Mouse (Mus musculus) frontal cortex, adult (tissue): ENCODE results near the gene Dmac2.

Experiments used
- ATAC-seq: cut with Nextera tagmentation; 2 replicates; pipeline ENCODE4 v1.9.2; 2017; ENCODE audit warnings: mild to moderate bottlenecking, moderate library complexity, mixed read lengths; ENCODE audit not compliant: low TSS enrichment

Dmac2 gene

DNA sequence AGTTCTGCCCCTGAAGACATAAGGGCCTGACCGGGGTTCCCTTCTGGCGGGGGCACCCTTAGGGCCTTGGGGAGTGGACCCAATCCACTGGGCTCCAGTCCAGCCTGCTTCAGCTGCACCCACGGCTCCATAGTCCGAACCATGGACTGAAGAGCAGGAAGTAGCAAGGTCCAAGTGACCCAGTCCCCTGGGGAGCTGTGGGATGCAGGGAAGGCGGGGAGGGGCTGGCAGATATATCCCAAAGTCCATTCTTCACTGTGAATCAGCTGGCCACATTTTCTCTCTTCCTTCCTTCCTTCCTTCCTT, 3.6 kb upstream of the Dmac2 start, which contains the start of gene Erich4:
TSS of gene Erich4 (minus strand) at position 187 of the 306 bp plus-strand sequence.
- ATAC-seq = no peak

DNA sequence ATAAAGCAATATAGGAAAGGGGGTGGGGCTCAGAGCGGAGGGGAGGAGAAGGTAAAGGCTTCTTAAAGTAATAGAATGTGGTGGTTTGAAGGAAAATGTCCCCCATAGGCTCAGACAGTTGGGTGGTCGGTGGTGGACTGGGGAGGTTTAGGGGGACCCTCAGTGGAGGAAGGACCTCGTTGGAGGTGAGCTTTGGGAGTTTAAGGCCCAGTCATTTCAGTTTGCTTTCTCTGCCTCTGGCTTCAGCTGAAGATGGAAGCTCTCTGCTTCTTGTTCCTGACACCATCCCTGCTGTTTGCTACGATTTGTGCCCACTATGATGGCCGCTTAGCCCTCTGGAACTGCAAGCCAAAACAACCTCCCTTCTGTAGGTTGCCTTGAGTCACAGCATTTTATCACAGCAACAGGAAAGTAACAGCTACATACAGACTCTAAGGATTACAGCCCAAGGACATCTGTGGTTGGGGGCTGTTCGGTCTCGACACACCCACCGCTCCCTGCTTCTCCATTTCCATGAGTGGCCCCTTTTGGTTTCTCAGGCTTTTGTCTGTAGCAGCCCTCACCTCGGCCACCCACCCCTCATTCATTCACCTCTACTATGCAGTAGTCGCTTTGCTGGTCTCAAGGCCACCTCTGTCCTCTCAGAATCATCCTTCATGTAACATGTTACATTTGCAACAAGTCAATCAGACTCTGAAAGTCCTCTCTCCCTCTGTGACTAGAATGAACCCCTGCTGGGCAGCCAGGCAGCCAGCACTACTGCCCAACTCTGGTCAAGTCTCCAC, 1.6 kb upstream of the Dmac2 start:
- ATAC-seq = no peak

DNA sequence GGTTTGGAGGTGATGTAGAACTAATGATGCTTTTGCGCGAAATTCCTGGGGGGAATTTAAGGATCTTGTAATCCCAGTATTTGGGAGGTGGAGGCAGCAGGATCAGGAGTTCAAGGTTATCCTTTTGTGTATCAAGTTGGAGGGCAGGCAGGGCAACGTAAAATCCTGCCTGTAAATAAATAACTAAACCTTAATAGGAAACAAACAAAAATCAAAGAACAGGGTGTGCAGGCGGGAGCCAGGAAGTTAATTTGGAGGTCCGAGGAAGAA, 443 bp downstream of the Dmac2 start:
- no peak for ATAC-seq

DNA sequence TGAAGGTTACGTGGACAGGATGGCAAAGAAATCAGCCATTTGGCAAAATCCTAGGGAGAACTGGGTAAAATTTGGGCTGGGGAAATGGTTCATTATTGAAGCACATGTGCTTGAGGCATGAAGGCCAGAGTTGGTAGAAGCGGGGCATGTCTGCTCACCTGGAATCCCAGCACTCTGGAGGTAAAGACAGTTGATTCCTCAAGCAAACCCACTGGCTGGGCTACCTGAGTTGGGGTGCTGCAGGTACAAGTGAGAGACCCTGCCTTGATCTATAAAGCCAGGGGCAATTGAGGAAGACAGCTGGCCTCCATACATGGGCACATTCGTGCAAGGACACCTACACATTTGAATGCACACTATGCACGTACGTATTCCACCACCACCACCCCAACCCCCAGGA, 887 bp downstream of the Dmac2 start:
- no peak for ATAC-seq

DNA sequence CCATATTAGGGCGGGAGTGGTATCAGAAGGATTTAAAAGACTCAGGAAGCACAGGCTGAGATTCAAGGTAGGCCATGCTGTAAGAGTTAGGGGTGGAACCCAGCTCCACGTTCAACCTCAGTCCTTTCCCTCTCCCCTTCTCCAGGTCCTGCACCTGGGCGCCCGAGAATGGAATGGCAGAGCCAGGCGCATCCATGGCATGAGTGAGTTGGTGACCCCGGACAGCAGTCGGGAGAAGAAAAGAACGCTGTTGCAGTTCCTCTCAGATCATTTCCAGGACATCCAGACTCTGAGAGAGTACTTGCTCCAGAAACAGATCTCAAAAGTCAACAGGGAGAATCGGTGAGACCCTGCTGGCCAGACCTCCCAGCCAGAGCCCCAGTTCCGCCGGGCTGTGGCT, 1.5 kb downstream of the Dmac2 start:
- ATAC-seq = no peak

DNA sequence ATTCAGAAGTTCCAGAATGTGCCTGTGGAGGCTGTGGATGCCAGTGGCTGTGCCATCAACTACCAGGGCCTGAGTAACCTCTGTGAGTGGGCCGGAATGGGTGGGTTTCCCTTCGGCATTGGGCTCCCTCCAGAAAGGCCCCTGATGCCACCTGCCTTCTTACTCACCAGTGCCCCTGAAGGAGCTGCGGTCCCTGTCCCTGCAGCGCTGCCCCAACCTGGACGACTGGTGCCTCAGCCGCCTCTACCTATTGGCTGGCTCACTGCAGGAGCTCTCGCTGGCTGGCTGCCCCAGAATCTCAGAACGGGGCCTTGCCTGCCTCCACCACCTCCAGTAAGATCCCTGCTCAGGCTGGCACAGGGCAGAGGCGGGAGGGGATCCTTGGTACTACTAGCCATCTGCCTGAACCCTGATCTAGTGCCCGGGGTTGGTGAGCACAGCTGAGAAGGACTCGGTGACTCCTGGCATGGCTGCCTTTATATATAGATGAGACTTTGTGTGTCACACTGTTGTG, 4.7 kb downstream of the Dmac2 start:
- peak; percentile 16 for ATAC-seq

DNA sequence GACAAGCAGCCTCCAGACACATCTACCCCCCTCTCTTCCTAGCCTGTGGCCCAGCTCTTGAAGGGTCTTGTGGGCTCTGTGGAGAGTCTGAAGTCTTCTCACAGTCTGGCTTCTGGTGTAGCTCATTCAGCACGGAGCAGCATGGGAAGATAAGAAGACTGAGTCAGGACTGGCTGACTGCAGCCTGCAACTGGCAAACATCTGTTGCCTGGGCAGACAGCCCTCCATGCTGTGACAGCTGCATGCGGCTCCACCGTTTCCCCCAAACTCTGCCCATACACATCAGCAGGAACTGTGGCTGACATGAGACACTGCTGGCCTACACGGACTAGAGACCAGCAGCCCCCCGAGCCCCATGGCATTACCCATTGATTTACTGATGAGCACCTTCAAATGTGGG, 5.6 kb downstream of the Dmac2 start:
- ATAC-seq = no peak

DNA sequence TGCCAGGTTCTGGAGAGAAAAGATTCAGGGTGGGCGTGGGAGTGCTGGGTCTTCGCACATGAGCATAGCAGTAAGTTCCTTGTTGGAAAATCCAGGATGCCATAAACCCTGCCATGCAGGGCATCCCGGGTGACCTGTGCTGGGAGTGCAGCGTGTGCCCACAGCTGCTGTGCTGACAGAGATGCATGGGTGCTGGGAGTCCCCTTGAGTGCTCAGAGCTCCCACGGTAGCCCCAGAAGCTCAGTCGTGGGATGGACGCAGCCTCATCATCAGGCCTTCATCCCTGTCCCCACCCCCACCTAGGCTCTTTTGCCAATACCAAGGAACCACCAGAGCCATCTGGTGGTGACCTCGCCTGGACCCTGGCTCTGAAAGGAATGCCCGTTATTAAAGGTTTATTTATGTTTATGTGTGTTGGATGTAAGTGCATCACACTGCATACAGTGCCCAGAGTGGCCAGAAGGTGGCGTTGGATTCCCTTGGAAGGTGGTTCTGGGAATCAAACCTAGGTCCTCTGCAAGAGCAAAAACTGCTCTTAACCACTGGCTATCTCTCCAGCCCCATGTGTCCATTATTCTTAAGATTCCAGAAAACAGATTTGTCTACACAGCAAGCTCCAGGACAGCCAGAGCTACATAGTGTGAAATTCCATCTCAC, 6.5 kb downstream of the Dmac2 start:
- ATAC-seq = no peak

DNA sequence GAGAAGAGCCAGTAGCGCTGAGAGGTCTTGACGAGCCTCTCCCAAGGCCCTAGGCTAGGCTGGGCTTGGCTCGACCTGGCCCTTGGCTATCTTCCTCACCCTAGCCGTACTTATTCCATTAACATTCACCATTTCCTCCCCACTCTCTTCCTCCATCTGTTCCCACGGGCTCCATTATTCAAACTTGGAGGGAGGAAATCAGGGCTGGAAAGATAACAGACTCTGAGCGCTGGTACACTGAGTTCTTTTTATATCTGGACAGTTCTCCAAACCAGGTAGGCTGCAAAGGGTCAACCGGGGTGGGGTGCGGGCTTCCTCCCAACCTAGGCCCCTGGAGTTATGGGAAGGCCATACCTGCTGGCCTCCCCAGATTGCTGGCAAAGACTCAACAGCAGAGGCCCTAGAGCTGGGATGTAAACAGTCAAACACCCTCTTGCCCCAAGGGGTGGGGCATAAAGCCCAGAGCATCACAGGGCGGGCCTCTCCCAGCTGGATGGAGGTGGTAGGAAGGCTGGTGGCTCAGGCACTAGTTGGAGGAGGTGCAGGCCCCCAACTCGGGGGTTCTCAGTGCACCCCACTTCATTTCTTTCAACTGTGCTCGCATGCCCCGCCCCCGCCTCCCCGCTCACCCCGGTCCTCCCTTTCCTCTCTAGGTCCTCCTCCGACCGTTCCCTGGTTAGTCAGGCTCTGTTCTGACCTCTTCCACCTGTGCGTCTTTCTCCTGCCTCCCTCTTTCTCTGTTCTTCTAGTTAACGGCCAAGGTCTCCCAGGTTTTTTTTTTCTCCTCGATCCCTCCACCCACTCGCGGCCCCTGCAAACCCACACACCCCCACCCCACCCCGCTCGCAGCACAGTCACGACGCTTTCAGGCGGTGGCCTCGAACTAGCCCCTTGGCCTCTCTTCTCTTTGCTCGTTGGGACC, 7.6 kb downstream of the Dmac2 start, which contains the start of gene B3gnt8:
TSS of gene B3gnt8 (plus strand) at position 146 of the 922 bp plus-strand sequence.
- no peak for ATAC-seq

DNA sequence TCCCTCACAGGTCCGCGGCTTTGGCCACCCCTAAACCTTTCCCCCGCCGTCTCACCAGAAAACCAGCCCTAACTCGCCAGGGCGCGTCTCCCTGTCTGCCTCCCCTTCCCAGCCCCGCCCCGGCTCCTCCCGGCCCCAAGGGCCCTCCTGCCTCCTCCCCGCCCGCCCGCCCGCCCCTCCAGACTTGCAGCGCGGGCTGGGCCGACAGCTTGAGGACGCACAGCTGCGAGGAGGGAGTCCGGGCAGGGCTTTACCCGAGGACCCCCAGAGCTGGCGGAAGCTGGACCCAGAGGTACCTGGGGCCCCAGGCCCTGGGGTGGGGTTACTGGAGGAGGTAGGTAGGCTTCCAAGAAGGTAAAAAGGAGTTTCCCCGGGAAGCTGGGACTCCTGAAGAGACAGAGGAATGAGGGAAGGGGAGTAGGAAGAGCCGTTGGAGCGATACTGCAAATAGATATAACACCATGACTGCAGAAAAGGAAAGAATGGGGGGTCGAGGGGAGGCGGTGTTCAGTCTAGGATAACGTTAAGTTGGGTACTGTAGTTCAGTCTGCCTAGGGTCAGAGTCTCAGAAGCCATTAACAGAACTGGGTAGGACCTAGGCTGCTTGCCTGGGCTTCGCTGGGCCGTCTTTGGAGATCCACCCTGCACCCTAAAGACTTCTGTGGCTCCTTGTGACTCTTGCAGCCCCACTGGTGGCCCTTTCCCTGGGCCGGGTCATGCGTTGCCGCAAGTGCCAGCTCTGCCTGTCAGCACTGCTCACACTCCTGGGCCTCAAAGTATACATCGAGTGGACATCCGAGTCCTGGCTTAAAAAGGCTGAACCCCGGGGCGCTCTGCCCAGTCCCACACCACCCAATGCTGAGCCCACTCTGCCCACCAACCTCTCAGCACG, 8.5 kb downstream of the Dmac2 start:
- ATAC-seq = no peak

DNA sequence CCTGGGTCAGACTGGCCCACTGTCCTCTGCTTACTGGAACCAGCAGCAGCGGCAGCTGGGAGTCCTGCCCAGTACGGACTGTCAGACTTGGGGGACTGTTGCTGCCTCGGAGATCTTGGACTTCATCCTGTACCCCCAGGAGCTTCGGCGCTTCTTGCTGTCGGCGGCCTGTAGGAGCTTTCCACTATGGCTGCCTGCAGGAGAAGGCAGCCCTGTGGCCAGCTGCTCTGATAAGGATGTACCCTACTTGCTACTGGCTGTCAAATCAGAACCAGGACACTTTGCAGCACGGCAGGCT, 9.1 kb downstream of the Dmac2 start:
- ATAC-seq = no peak

DNA sequence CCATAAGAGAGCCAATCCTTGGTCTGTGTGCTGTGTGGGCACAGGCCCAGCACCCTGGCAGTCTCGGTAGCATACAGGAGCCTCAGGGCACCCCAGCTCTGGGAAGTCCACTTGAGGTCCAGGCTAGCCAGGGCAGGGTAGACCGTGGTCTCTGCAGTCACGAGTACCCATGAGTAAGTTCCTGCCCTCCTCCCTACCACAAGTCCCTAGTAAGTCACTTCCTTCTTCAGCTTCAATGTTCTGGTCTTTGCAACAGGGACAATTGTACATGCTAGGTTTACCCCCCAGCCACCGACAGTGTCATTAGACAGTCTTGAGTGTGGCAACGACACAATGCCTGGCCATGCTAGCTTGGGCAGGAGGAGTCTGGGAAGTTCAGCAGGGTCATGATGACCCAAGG, 13.5 kb downstream of the Dmac2 start:
- ATAC-seq = no peak

DNA sequence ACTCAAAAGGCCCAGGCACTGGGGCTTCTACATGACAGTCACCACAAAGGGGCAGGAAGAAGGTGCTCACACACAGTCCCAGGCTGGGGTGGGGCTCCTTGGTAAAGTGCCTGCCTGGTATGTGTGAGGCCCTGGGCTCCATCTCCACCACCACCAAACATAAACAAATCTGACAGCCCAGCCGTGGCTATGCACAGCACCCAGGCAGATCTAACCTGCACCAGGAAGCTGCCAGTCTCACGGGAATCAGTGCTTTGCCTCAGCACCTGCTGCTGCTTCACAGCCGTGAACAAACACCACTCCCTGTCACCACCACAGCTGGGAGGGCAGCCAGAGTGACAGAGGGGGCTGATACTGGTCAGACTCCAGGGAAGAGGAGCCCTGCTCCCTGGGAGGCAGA, 17.2 kb downstream of the Dmac2 start:
- no peak for ATAC-seq

DNA sequence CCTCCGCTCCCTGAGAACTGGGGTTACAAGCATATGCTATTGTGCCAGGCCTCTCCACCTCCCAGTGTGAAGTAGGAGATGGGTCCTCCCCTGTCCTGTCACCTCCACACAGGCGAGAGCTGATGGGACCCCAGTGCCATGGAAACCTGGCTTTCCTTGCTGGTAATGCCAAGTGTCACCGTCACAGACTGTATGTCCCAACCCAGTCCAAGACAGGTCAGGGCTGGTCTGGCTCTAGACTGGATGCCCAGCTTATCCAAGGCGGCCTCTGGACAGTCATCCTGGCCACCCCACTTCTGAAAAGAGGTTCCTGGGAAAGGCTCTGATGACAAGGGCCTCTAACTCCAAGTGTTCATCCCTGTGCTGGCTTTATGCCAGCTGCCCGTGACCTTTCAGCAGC, 17.9 kb downstream of the Dmac2 start:
- no peak for ATAC-seq

DNA sequence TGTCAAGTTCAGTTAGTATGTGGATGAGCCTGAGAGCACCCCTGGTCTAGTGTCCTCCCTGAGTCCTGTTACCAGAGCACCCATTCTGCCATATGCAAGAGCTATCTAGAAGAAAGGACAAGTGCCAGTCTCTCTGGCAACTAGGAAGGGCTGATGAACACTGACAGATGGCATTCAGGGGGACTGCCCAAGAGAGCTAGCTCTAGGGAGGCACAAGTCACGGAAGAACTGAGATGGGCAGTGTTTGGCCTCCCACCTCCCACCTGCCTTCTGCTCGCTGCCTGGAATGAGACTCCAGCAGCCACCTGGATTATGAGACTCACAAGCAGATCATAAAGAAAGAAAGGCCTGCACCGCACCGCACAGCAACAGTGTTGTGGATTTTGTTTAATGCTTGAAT, 20.5 kb downstream of the Dmac2 start:
- ATAC-seq = peak; percentile 69

DNA sequence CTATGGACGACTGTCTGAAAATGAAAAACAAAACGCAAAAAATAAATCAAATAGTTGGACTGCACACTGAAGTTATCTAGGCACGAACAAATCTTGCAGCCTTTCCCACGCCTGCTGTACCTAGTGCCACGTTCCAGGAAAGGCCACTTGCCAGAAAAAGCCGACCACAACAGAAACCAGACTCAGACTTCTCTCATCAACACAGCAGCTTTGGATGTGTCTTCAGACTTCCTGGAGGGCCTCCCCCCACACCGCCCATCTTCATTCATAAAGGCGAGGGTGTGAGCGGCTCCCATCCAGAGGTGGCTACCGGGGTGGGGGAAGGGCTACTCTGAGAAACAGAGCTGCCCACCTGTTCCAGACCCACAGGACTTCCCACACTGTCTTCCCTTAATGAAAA, 24.9 kb downstream of the Dmac2 start:
- ATAC-seq = no peak

DNA sequence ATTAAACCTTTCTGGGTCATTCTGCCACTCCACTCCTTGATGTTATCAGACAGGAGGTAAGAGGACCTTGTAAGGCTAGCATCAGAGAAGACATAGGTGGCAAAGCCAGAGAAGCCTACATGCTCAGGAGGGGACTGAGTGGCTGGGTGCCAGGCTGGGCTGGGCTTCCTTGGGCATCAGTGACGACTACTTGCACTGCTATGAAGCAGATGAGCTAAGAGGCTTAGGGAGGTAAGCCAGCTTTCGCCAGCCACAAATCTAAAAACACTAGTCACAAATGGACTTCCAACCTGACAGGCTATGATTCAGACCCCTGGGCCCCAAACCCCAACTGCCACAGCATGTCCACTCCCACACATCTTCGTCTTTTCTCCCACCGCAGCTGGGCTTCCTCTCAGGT, 25.4 kb downstream of the Dmac2 start:
- ATAC-seq = no peak

DNA sequence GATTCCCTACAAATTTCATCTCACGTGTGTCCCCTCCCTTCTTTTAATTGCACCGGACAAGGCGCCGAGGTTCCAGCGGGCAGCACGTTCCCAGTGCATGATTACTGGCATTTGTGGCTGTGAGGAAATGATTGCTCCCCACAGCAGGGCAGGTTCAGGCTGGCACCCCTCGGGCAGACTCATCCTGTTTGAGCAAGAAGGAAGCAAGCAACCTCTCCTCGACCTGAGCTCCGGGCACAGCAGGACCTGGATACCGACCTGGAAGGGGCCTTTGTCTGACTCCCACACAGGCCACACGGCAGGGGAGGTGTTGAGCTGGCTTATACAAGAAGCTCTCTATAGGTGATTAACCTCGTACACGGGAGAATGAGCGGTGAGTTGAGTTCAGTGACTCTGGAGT, 25.9 kb downstream of the Dmac2 start:
- ATAC-seq = no peak

DNA sequence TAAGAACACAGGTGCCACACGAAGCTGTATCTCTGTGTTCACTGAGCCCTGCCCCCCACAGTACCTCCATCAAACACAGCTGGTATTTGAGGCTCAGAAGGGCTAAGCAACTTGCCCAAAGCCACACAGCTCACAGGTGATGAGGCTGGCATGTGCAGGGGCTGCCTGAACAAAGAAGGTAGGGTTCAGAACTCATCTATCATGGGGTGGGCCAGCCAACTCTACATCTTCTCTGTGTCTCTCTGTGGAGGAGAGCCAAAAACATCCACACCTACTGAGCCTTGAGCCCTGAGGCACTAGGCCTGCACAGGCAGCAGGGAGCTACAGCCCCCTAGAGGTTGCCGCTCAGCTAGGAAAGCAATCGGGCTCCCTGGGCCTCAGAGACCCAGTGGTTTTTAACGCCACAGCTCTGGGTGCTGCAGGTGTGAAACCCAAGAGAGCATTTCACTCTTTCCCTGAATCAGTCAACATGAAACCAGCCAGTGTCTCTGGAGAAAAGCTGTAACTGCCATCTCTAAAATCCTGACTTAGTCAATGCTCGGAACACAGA, 28.4 kb downstream of the Dmac2 start:
- no peak for ATAC-seq

DNA sequence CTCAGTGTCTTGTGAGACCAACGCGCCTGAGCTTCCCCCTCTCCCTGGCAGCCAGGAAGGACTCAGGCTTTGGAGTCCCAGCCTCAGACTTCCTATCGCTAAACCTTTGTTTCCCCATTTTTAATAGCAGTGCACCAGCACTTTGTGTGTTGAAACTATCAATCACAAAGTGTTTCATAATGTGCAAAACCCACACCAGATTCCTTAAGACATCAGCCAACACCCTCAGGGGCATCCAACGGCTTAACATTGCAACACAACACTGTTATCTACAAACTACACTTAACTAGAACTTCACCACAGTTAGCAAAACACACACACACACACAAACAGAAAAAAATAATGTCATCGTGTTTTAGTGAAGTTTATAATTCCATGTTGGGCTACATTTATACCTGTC, 30.6 kb downstream of the Dmac2 start:
- no peak for ATAC-seq

DNA sequence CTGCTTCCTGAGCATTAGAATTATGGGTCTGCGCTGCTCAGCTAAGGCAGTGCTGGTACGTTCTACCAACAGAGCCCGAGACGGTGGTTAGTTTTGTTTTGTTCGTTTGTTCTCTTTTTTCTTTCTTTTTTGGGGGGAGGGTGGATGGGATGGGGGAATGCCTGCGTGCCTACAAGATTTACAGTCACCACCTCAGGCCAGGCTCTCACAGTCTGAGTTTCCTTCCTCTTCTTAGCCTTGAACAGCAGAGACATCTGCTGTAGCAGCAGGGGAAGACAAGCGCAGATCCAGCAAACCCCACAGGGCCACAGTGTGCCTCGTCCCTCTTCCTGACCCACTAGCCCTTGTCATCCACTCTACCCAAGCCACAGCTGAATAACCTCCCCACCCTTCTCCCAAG, 32.1 kb downstream of the Dmac2 start:
- no peak for ATAC-seq
